Mouse (Mus musculus): ENCODE results near the gene Tmem129. TPM values are rescaled to one million over a fixed set of nuclear protein-coding genes. Genes with fewer than 3 reads are reported as not detected.

The Tmem129 gene
- total and polyA plus RNA-seq, 3 experiments: 40.2 to 51.3 TPM; not detected in 1

DNA sequence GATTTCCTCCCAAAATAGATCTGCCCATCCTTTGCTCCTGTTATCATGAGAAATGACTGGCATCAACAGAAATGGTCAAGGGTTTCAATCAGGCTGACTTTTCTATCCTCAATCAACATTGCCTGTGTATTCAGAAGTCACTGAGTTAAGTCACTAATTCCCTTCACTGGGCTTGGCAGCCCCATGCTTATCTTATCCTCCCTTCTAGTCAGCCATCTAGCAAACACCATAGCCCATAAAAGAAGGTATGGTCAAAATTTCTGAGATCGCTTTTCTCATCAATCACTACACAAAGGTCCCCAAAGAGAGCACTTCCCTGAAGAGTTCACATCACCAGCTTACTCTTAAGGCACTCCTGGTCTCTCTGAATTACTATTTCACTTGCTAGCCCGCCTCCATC, 7.2 kb downstream of the Tmem129 start:
- peak; percentile 70 for DNase-seq (ENCODE audit: low read depth, low spot score)
- peak overlapping the region; percentile 88 for H3K27ac ChIP-seq (ENCODE audit: control insufficient read depth, low read depth, low read length)
- peaks cover 4 to 13% of the 10 kb centered on the region in 2 experiments for H3K4me1 ChIP-seq (ENCODE audit: control insufficient read depth in 1 of 2, insufficient read depth in 2 of 2, low read length in 2 of 2)
- peak overlapping the region; percentile 40 to 79 for H3K4me3 ChIP-seq (ENCODE audit: control insufficient read depth in 1 of 2, insufficient read depth in 1 of 2, low read depth in 2 of 2, low read length in 2 of 2)
- H3K9me3 ChIP-seq (replicated peaks; ENCODE audit: insufficient read depth, low read length): no peaks in the 10 kb centered on the region
- peak overlapping the region; percentile 88 for H3K9ac ChIP-seq (ENCODE audit: control insufficient read depth, low read depth, low read length, poor library complexity, severe bottlenecking)
- no peaks in the 10 kb centered on the region for H3K27me3 ChIP-seq (ENCODE audit: control insufficient read depth in 1 of 2, insufficient read depth in 2 of 2, low read length in 2 of 2)
- peaks cover 20 to 45% of the 10 kb centered on the region in 2 experiments for H3K36me3 ChIP-seq (ENCODE audit: control insufficient read depth in 1 of 2, insufficient read depth in 2 of 2, low read length in 2 of 2)
- TF ChIP-seq ZMIZ1 (IDR thresholded peaks at IDR 0.05; ENCODE audit: low read depth, low read length) (no peak), RAD21 (IDR thresholded peaks at IDR 0.05; ENCODE audit: low read depth, low read length) (no peak), GATA1 (IDR thresholded peaks at IDR 0.05; ENCODE audit: low read depth, low read length) (peak; percentile 62), TBP (IDR thresholded peaks at IDR 0.05; ENCODE audit: low read depth, low read length) (0 out of 2 replicates have a peak, but pooled peaks have one; percentile 2), MAFK (IDR thresholded peaks at IDR 0.05; ENCODE audit: borderline replicate concordance, low read depth, low read length) (no peak), TAL1 (IDR thresholded peaks at IDR 0.05; ENCODE audit: low read length) (no peak), MAZ (IDR thresholded peaks at IDR 0.05; ENCODE audit: low read depth, low read length) (no peak), POLR2AphosphoS2 (IDR thresholded peaks at IDR 0.05; ENCODE audit: low read length) (no peak), BHLHE40 (IDR thresholded peaks at IDR 0.05; ENCODE audit: borderline replicate concordance, low read depth, low read length) (no peak)
- H3K79me2 ChIP-seq (ENCODE audit: control insufficient read depth, insufficient read depth, low read length, poor library complexity): peaks cover 53% of the 10 kb centered on the region

DNA sequence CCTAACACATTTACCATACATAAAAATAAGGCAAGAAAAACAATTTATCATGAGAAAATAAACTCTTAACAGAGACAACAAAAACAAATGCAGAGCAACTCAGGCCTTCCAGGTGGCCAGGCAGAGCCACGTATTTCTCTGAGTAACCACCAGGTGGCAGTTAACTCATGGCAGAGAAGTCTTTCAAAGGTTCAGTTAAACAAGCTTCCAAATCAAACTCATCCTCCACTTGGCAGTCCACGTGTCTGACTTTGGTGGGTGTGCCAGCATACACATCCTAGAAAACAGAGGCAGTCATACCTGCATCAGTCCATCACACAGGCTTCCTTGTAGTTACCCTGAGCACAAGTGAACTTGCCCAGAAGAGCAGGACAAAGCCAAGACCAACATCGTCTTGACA, 17.6 kb downstream of the Tmem129 start:
- TF ChIP-seq KAT2A (conservative IDR thresholded peaks at IDR 0.05; ENCODE audit: low read depth, low read length): no peak
- peak; percentile 67; the same call in 1 of the 2 replicates for TF ChIP-seq MYC (IDR thresholded peaks at IDR 0.05; ENCODE audit: low read depth, low read length)
- no peak for TF ChIP-seq TCF12 (IDR thresholded peaks at IDR 0.05; ENCODE audit: low read depth, low read length)
- TF ChIP-seq MAZ (IDR thresholded peaks at IDR 0.05; ENCODE audit: low read depth, low read length): no peak
- no peak for TF ChIP-seq E2F4 (IDR thresholded peaks at IDR 0.05; ENCODE audit: borderline replicate concordance, low read depth, low read length)
- peak; percentile 55; the same call in 1 of the 2 replicates for TF ChIP-seq SIN3A (IDR thresholded peaks at IDR 0.05; ENCODE audit: low read length)
- peak; percentile 64 to 88 (median 75) for TF ChIP-seq CTCF (IDR thresholded peaks at IDR 0.05 in 2 of 3, conservative IDR thresholded peaks at IDR 0.05 in 1 of 3; ENCODE audit: control insufficient read depth in 1 of 3, insufficient read depth in 1 of 3, low read depth in 2 of 3, low read length in 3 of 3, poor library complexity in 1 of 3, severe bottlenecking in 1 of 3)
- TF ChIP-seq JUND (IDR thresholded peaks at IDR 0.05; ENCODE audit: low read depth, low read length): no peak
- no peak for TF ChIP-seq MEF2A (IDR thresholded peaks at IDR 0.05; ENCODE audit: extremely low read depth, insufficient replicate concordance, low read depth, low read length, poor library complexity, severe bottlenecking)
- peak; percentile 70 for TF ChIP-seq SMC3 (IDR thresholded peaks at IDR 0.05; ENCODE audit: low read depth, low read length)
- TF ChIP-seq UBTF (IDR thresholded peaks at IDR 0.05; ENCODE audit: borderline replicate concordance, insufficient read depth, low read depth, low read length): no peak
- TF ChIP-seq RAD21 (IDR thresholded peaks at IDR 0.05; ENCODE audit: low read depth, low read length): peak; percentile 42
- TF ChIP-seq MAX (IDR thresholded peaks at IDR 0.05; ENCODE audit: low read length): peak; percentile 73
- TF ChIP-seq NRF1 (IDR thresholded peaks at IDR 0.05; ENCODE audit: insufficient read depth, low read depth, low read length, poor library complexity, severe bottlenecking): no peak
- peak; percentile 74 for TF ChIP-seq MXI1 (IDR thresholded peaks at IDR 0.05; ENCODE audit: low read depth, low read length)
- H3K9ac ChIP-seq (ENCODE audit: control insufficient read depth, low read depth, low read length, poor library complexity, severe bottlenecking): no peak overlapping the region
- no peak overlapping the region for H3K27ac ChIP-seq (ENCODE audit: control insufficient read depth, low read depth, low read length)
- no peaks in the 10 kb centered on the region; the same call in 1 of the 2 replicates for H3K79me2 ChIP-seq (ENCODE audit: control insufficient read depth, insufficient read depth, low read length, poor library complexity)
- peaks cover 5 to 46% of the 10 kb centered on the region in 2 experiments for H3K36me3 ChIP-seq (ENCODE audit: control insufficient read depth in 1 of 2, insufficient read depth in 2 of 2, low read length in 2 of 2)
- H3K4me3 ChIP-seq (ENCODE audit: control insufficient read depth in 1 of 2, insufficient read depth in 1 of 2, low read depth in 2 of 2, low read length in 2 of 2): no peak overlapping the region
- H3K27me3 ChIP-seq (ENCODE audit: control insufficient read depth in 1 of 2, insufficient read depth in 2 of 2, low read length in 2 of 2): no peaks in the 10 kb centered on the region
- H3K4me1 ChIP-seq (ENCODE audit: control insufficient read depth in 1 of 2, insufficient read depth in 2 of 2, low read length in 2 of 2): no peaks in the 10 kb centered on the region
- H3K9me3 ChIP-seq (replicated peaks; ENCODE audit: insufficient read depth, low read length): no peaks in the 10 kb centered on the region
- DNase-seq (ENCODE audit: low read depth, low spot score): peak; percentile 80

Measured in MEL (cell line).